In the genomic region with DNA sequence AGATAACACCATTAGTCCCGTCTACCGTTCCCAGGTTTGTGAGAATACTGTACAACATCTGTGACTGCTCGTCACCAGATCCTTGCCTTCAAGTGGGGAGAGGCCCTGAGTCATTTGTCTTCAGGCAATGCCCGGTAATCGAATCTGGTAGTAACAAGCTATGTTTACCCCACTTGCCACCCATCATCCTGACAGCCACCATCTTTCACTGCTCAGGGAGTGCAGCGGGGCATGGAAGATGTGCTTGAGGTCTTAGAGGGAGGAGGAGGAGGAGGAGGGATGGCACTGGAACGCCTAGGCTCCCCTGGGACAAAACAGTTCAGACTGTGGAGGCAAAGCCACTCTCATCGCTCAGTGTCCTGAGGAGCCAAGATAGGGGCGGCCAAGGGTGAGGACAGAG, we compare ENCODE assay signal across 10 mouse cellular contexts.
DNase-seq lines count a peak whose midpoint lies in the region; ATAC-seq and TF ChIP-seq lines count a peak whose summit lies in the region.
"Had no signal": no experiment of that assay in that cellular context is flagged by ENCODE, and none has a peak within 500 bp of the region (broad histone marks: within the 10 kb centered on the region; RNA-seq: fewer than 3 reads in every experiment).

No protein-coding gene starts in this region.

- no peaks in the 10 kb centered on the region for H3K27me3 ChIP-seq in heart, embryonic 11.5 days (ENCODE audit: control insufficient read depth, insufficient read depth, low read length)
- no peaks in the 10 kb centered on the region; the same call in 1 of the 2 replicates for H3K27me3 ChIP-seq in midbrain, embryonic 12.5 days
- no peaks in the 10 kb centered on the region for H3K27me3 ChIP-seq in midbrain, postnatal 0 days (ENCODE audit: insufficient read depth, low read length)
- H3K27me3 ChIP-seq in intestine, embryonic 15.5 days (replicated peaks) = no peaks in the 10 kb centered on the region
- no peaks in the 10 kb centered on the region for H3K27me3 ChIP-seq in stomach, embryonic 14.5 days (ENCODE audit: control insufficient read depth, insufficient read depth, low read length)

- no peak overlapping the region for H3K4me3 ChIP-seq in heart, embryonic 11.5 days (ENCODE audit: low read depth, low read length)
- H3K4me3 ChIP-seq in midbrain, embryonic 12.5 days = no peak overlapping the region
- H3K4me3 ChIP-seq in midbrain, postnatal 0 days (ENCODE audit: low read depth, low read length) = no peak overlapping the region
- H3K4me3 ChIP-seq in intestine, embryonic 15.5 days (replicated peaks) = no peak overlapping the region
- no peak overlapping the region for H3K4me3 ChIP-seq in stomach, embryonic 14.5 days (ENCODE audit: low read depth, low read length)

- H3K9me3 ChIP-seq in heart, embryonic 11.5 days (replicated peaks; ENCODE audit: control insufficient read depth, low read length) = no peaks in the 10 kb centered on the region
- H3K9me3 ChIP-seq in midbrain, embryonic 12.5 days = no peaks in the 10 kb centered on the region
- no peaks in the 10 kb centered on the region for H3K9me3 ChIP-seq in midbrain, postnatal 0 days (ENCODE audit: low read length)
- H3K9me3 ChIP-seq in intestine, embryonic 15.5 days = no peaks in the 10 kb centered on the region
- H3K9me3 ChIP-seq in stomach, embryonic 14.5 days (ENCODE audit: control insufficient read depth, low read depth, low read length) = no peaks in the 10 kb centered on the region

- H3K4me1 ChIP-seq in heart, embryonic 11.5 days (ENCODE audit: control insufficient read depth, insufficient read depth, low read length) = peaks cover 20% of the 10 kb centered on the region
- peaks cover 37% of the 10 kb centered on the region for H3K4me1 ChIP-seq in midbrain, embryonic 12.5 days
- H3K4me1 ChIP-seq in midbrain, postnatal 0 days (ENCODE audit: insufficient read depth, low read length) = peaks cover 11% of the 10 kb centered on the region; the same call in 1 of the 2 replicates
- peaks cover 32% of the 10 kb centered on the region for H3K4me1 ChIP-seq in intestine, embryonic 15.5 days (replicated peaks)
- peaks cover 42% of the 10 kb centered on the region for H3K4me1 ChIP-seq in stomach, embryonic 14.5 days (ENCODE audit: control insufficient read depth, insufficient read depth, low read length)

- no peak overlapping the region for H3K9ac ChIP-seq in heart, embryonic 11.5 days (ENCODE audit: low read depth, low read length)
- no peak overlapping the region for H3K9ac ChIP-seq in midbrain, embryonic 12.5 days (replicated peaks)
- no peak overlapping the region for H3K9ac ChIP-seq in midbrain, postnatal 0 days (replicated peaks; ENCODE audit: low read length, poor library complexity, severe bottlenecking)
- no peak overlapping the region for H3K9ac ChIP-seq in intestine, embryonic 15.5 days
- no peak overlapping the region for H3K9ac ChIP-seq in stomach, embryonic 14.5 days (replicated peaks; ENCODE audit: low read depth, low read length)

- H3K4me2 ChIP-seq in heart, embryonic 11.5 days = peak overlapping the region; percentile 16; the same call in 1 of the 2 replicates
- no peak overlapping the region for H3K4me2 ChIP-seq in midbrain, embryonic 12.5 days (replicated peaks)
- no peak overlapping the region for H3K4me2 ChIP-seq in midbrain, postnatal 0 days (ENCODE audit: low read depth, low read length, poor library complexity, severe bottlenecking)
- H3K4me2 ChIP-seq in intestine, embryonic 15.5 days (replicated peaks) = no peak overlapping the region
- H3K4me2 ChIP-seq in stomach, embryonic 14.5 days (replicated peaks; ENCODE audit: low read depth, low read length) = 0 out of 2 replicates have a peak overlapping the region, but pooled peaks have one; percentile 2

- WGBS in heart, embryonic 11.5 days (ENCODE audit: insufficient replicate concordance) = 46% methylated on average over 9 of the region's 9 CpGs
- 65% methylated on average over 9 of the region's 9 CpGs for WGBS in midbrain, embryonic 12.5 days
- 62% methylated on average over 9 of the region's 9 CpGs for WGBS in midbrain, postnatal 0 days
- WGBS in intestine, embryonic 15.5 days = 37% methylated on average over 9 of the region's 9 CpGs
- WGBS in stomach, embryonic 14.5 days = 28% methylated on average over 9 of the region's 9 CpGs

- peaks cover 3% of the 10 kb centered on the region; the same call in 1 of the 2 replicates for H3K36me3 ChIP-seq in heart, embryonic 11.5 days (ENCODE audit: control insufficient read depth, insufficient read depth, low read length)
- 0 out of 2 replicates have a peak, but pooled peaks cover 5% of the 10 kb centered on the region for H3K36me3 ChIP-seq in midbrain, embryonic 12.5 days
- no peaks in the 10 kb centered on the region for H3K36me3 ChIP-seq in midbrain, postnatal 0 days (ENCODE audit: insufficient read depth, low read length)
- H3K36me3 ChIP-seq in intestine, embryonic 15.5 days = no peaks in the 10 kb centered on the region
- no peaks in the 10 kb centered on the region; the same call in 1 of the 2 replicates for H3K36me3 ChIP-seq in stomach, embryonic 14.5 days (ENCODE audit: control insufficient read depth, insufficient read depth, low read length)

- TF ChIP-seq CTCF in midbrain, postnatal 0 days (IDR thresholded peaks at IDR 0.05) = no peak

- DNase-seq in heart, adult 8-10 months (ENCODE audit: low spot score) = no peak
- DNase-seq in midbrain, postnatal 0 days (ENCODE audit: low spot score) = no peak
- DNase-seq in thymus, postnatal 14 days = no peak
- DNase-seq in adrenal gland, adult (ENCODE audit: inconsistent age in 2 of 2, low spot score in 1 of 2) = no peak
- DNase-seq: cerebellum, postnatal 36 days had no signal

- no peak for ATAC-seq in heart, embryonic 11.5 days (replicated peaks; ENCODE audit: insufficient number of reproducible peaks, low FRiP score, low TSS enrichment)
- no peak for ATAC-seq in midbrain, embryonic 12.5 days (ENCODE audit: low FRiP score, low read depth)
- no peak for ATAC-seq in midbrain, postnatal 0 days (ENCODE audit: low FRiP score)
- no peak for ATAC-seq in intestine, embryonic 15.5 days
- no peak for ATAC-seq in stomach, embryonic 14.5 days (ENCODE audit: insufficient number of reproducible peaks, insufficient read depth, low FRiP score, low read depth)
- ATAC-seq: CD4-positive, CD25-positive, alpha-beta regulatory T cell, adult 4 months had no signal

- H3K27ac ChIP-seq in heart, embryonic 11.5 days (ENCODE audit: low read depth, low read length) = peak overlapping the region; percentile 24
- 0 out of 2 replicates have a peak overlapping the region, but pooled peaks have one; percentile 30 for H3K27ac ChIP-seq in midbrain, embryonic 12.5 days (replicated peaks)
- no peak overlapping the region for H3K27ac ChIP-seq in midbrain, postnatal 0 days (ENCODE audit: low read depth, low read length)
- H3K27ac ChIP-seq in intestine, embryonic 15.5 days = 0 out of 2 replicates have a peak overlapping the region, but pooled peaks have one; percentile 20
- H3K27ac ChIP-seq in stomach, embryonic 14.5 days (ENCODE audit: low read length) = peak overlapping the region; percentile 55; the same call in 1 of the 2 replicates

Comparison
In these comparisons a context has a peak if more than half of its experiments do, and no peak if none do; other contexts are left out.
1. H3K4me2 ChIP-seq: peak in heart, embryonic 11.5 days (single experiment) and stomach, embryonic 14.5 days (single experiment); none in midbrain, embryonic 12.5 days (single experiment), midbrain, postnatal 0 days (single experiment) and intestine, embryonic 15.5 days (single experiment).